Mouse (Mus musculus) CD4-positive, CD25-positive, alpha-beta regulatory T cell, adult 4 months (primary cell): Measurements from ENCODE around the gene Zer1. TPM values are rescaled to one million over a fixed set of nuclear protein-coding genes. Genes with fewer than 3 reads are reported as not detected.
"Not testable (repeated sequence)": the region's sequence is repeated elsewhere in the genome, so short reads cannot be mapped to it uniquely, and the experiment has no call there.

Source experiments
- ATAC-seq: one replicate; pipeline ENCODE4 v1.8.0; 2017
- polyA plus RNA-seq, 2 experiments: library from polyadenylated mRNA; unstranded; fragments of 100-300 nt; shearing (Covaris generic); gene quantifications; one replicate each; pipeline ENCODE4 v1.2.1; 2017

Gene Zer1
- polyA plus RNA-seq = 10 to 100 TPM; 18.5 to 25.5 TPM

DNA sequence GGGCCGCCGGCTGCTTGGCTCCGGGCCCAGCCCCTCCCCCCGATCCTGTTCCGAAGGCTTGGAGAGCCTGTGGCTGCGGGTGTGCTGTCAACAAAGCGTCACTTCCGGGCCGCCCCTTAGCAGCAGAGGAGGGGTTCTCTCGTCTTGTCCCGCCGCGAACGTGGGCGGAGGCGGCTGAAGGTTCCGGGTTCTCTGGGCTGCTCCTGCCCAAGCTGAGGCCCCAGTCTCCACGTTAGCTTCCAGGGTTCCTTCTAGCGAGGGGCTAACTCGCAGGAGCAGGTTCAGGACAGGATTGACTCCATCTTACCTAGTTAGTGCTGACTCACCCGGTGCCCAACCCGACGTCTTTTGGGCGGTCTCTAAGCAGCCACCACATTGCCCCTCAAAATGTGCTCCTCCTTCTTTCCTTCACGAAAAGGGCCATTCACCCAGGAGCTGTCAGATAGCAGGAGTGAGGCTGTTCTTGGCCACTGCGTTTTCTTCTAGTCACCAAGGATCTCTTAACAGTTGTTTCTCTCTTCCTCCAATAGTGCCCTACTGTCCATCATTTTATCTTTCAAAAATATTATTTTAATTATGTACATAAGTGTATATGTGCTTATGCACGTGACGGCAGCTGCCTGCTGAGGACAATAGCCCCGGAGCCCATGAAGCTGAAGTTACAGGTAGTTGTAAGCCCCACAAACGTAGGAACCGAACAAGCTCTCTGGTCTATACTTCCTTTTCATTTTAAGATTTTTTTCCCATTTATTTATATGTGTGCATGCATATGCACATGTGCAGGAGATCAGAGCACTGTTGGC is at the start of gene Zer1:
Gene Zer1 (minus strand): TSS at position 114 of the 803 bp plus-strand sequence.
- peak; percentile 83 for ATAC-seq

DNA sequence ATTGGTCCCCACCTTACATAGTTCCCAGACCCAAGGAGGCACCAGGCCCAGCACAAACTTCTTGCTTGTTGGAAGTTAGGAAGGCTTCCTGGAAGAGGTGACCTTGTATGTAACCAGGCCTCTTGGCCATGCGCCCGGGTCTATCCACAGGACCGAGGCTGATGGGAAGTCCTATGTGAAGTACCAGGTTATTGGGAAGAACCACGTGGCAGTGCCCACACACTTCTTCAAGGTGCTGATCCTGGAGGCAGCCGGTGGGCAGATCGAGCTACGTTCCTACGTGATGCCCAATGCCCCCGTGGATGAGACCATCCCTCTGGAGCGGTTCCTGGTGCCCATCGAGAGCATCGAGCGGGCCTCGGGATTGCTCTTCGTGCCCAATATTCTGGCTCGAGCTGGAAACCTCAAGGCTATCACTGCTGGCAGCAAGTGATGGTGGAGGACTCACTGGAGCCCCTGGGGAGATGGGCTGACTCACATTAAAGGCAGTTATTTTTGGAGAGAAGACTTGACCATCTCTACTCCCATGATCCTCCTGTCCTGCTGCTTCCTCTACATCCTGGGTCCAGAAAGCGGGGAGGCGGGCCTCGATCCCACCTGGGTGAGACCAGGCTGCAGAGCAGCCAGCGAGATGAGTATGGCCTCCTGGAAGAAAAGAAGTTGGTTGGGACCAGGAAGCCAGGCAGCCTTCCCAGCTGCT is 49.3 kb upstream of the Zer1 start:
- ATAC-seq = no peak

DNA sequence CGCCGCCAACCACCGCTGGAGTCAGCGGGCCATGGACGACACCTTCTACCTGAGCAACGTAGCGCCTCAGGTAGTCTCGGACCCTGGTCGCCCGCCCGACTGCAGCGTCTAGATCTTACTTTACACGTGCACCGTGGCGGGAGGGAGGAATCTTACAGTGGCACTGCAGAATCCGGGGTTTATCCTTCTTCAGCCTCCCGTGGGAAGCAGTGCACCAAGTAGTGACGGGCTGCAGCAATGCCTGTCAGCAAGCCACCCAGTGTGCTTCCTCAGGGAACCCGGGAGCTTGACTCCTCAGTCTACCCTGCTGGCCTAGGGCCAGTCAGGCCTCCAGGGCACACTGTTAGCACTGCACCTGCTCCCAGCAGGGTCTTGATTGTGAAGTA is 47.6 kb upstream of the Zer1 start:
- no peak for ATAC-seq

DNA sequence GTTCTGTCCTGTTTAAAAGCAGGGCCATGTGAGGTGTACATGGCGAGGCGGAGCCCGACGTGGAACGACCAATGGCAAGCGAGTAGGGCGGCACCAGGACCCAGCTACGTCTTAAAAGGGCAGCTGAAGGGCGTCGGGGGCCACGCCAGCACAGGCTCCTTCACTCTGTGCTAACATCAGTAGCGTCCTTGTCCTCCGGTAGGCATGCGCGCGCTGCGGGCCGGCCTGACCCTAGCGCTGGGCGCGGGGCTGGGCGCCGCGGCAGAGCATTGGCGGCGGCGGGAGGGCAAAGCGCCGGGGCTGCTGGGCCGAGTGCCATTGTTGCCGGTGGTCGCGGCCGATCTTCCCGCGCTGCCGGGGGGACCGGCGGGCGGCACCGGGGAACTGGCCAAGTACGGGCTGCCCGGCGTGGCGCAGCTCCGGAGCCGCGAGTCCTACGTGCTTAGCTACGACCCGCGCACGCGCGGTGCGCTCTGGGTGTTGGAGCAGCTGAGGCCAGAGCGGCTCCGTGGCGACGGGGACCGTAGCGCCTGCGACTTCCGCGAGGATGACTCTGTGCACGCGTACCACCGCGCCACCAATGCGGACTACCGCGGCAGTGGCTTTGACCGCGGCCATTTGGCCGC is 47.1 kb upstream of the Zer1 start, which contains the start of gene Endog:
Gene Endog (plus strand): TSS at position 123 of the 626 bp plus-strand sequence.
- peak; percentile 92 for ATAC-seq

DNA sequence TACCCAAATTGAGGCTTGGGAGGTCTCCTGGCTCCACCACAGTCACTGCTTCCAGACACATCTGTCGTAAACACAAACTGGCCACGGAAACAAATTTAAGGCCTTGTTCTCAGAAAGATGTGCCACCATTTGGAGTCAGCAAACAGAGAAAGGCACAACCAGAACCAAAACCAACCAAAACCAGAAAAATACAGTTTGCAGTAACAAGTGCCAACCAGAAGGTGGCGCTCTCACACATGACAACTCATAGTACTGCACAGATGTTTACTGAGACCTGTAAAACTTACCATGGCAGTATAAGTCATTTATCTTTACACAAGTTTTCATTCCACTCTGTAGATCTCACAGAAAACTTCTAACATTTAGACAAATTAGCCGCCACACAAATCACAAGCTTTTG is 42.3 kb upstream of the Zer1 start:
- ATAC-seq = no peak

DNA sequence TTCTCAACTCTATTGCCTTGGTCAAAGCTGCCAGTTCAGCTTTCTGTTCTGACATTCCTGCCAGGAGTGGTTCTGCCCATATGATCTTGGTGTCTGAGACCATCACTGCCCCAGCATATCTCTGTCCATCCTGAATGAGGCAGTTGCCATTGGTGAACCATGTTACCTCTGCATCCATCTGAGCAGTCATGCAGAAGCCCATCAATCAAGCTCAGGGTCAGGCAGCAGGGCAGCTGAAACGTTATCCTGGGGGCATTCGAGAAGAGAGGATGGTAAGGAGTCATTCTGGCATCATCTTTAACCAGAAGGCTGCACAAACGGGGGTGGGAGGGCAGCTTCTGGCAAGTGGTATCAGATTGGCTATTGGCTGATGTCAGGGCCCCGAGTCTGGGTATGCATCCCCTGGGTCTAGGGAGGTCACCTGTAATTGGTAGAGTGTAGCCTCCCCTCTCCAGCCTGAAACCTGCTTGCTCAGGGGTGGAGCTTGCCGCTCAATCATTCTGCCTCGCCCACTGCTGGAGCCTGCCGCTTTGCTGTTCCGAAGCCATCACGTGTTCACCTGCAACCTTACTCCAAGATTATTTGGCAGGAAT is 40.1 kb upstream of the Zer1 start:
- ATAC-seq = no peak

DNA sequence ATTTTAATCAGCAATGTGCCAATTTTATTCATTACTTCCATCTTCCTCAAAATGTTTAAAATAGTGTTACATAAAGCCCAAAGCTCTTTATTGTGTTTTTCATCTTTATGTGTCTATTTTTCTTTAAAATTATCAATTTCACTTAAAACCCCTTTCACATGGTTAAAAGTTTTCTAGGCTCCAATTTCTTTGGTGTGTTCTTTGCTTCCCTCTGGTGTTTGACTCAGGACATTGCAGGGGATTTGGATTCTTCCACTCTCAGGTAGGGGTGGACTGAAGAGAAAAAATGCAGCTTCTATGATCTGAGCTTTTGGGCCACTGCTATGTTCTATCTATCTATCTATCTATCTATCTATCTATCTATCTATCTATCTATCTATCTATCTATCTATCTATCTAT is 37.4 kb upstream of the Zer1 start:
- peak; percentile 75 for ATAC-seq

DNA sequence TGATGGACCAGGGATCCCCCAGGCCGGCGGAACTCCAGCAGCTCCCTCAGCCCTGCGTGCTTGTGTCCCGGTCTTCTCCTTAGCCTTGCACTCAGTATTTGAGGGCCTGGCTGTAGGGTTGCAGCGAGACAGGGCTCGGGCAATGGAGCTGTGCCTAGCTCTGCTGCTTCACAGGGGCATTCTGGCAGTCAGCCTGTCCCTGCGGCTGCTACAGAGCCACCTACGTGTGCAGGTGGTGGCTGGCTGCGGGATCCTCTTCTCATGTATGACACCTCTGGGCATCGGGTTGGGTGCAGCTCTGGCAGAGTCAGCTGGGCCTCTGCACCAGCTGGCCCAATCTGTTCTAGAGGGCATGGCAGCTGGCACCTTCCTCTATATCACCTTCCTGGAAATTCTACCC is 35.5 kb upstream of the Zer1 start:
- ATAC-seq = not testable (repeated sequence)

DNA sequence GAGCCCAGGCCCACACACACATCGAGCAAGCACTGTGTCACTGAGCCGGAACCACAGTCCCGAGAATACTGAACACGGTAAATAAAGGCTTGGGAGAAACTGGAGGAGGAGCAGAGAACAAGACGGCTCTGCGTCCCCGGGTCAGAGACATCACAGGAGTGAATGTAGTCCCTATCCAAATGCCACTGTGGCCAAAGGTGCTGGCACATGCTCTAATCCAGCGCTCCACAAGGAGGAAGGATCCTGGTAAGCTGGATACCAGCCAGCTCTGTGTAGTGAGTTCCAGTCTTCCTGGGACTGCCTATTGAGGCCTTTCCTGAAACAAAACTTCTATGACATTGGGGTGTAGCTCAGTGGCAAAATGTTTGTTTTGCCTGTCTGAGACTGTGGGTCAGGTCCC is 28.2 kb upstream of the Zer1 start:
- no peak for ATAC-seq

DNA sequence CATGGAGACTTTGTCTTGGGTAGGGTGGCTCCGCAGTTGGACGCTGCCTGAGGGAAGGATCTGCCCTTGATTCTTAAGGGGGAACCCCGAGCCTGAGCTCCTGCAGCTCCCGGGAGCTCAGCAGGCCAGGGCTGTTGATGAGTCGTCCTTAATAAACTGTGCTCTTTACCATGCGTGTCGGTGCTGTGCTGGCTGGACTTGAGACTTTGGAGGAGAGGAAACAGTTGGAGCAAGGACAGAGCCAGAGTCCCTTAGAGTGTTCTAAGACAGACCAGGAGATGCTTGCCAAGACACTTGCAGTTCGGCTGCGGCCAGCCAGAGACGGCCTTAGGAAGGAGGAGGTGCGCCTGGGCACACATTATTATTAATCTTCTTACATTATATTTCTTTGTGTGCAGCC is 27.5 kb upstream of the Zer1 start:
- no peak for ATAC-seq

DNA sequence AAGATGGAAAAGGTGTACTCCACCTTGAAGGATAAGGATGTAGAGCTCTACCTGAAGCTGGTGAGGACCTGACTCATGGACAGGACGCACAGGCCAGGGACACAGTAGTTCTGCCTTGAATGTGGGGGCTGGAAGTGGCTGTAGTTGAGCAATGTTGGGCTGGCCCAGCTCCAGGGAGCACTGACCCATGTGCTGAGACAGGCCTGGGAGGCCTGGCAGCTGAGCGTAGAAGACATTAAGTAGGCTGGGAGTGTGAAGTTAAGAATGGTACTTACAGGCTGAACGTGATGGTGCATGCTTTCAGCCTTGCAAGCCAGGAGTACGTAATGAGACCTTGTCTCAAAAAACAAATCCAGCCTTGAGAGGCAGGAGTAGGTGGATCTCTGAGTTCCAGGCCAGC is 23.1 kb upstream of the Zer1 start:
- ATAC-seq = no peak

DNA sequence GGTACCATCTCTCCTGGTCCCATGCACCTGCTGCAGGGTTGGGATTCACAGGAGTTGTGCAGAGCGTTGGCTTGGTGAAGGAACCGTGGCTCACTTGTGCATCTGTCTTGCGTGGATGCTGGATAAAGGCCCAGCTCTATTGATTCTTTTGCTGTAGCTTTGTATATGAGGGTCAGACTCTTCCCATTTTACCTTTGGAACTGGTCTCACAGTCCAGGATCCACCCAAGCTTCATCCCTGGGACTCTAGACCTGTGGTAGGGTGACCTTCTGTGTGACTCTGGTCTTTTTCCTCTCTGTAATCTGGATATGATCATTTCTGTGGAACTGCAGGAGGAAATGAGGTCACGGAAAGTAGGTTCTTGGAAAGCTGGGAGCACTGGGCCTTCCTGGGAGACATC is 20.1 kb upstream of the Zer1 start:
- ATAC-seq = no peak

DNA sequence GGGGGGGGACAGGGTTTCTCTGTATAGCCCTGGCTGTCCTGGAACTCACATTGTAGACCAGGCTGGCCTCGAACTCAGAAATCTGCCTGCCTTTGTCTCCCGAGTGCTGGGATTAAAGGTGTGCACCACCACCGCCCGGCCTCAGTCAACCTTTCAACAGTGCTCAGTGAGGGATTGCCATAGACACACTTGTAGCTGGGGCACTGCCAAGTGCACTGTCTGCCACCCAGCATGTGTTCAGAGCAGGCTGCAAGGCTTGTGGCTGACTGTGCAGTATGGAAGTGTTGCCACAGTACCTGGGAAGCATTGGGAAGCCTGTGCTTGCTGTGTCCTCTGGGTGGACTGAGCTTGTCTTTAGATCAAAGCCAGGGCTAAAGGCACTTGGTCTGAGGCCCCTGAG is 15.6 kb upstream of the Zer1 start:
- ATAC-seq = not testable (repeated sequence)

DNA sequence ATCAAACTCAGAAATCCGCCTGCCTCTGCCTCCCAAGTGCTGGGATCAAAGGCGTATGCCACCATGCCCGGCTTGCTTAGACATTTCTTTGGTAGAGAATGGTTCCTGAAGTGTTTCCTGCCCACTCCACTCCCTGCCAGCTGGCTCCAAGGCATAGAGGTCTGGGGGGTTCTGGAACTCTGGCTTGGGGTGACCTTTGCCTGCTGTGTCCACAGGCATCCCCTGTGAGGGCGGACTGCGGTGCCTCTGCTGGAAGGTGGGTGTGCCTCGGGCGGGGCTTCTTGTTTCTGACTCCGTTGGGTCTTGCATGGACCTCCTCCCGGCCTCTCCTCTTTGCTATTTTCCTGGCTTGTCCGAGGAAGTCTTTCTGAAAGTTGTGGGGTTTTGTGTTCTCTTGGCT is 12.1 kb upstream of the Zer1 start:
- no peak for ATAC-seq

DNA sequence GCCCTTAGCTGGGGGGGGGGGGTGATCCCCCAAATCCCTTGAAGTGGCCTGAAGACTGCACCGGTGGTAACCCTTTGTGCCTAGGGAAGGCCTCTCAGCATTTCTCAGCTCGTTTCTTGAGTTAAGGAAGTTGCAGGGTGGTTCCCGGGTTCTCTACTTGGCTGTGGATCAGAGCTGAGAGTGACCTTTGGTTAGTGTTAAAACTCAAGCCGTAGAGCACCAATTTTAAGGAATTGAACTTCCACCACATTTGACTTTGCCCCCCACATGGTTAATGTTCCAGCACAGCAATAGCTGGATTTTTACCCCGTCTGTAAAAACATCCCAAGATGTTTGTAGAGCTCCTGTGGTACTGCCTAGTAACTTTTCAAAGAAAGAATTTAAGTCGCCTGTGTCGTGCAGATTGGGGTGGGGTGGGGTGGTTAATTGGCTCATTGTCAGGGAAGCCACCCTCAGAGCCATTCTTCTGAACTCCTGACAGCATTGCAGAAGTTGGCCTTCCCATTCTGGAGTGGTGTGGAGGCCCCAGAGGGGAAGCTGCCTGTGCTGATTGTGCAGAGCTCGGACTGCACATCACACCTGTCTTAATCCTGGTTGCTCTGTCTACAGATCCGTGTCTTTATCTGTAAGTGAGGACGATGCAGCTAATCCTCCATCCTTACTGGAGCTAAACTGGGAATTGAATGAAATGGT is 10.7 kb upstream of the Zer1 start:
- ATAC-seq = no peak

DNA sequence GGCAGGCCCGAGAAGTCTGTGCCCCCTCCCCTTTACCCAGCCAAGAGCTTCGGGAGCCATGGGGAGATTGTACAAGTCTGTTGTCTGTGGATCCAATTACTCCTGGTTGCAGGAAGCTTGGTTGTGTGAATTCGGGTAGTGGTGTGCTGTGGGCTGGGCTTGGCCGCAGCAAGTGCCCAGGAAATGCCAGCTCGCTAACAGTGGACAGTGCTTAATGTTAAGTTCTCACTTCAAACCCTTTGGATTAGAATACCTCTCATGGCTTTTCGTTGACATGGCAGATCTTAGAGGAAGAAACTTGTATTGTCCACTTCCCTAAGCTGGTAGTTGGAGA is 10.0 kb upstream of the Zer1 start:
- ATAC-seq = no peak

DNA sequence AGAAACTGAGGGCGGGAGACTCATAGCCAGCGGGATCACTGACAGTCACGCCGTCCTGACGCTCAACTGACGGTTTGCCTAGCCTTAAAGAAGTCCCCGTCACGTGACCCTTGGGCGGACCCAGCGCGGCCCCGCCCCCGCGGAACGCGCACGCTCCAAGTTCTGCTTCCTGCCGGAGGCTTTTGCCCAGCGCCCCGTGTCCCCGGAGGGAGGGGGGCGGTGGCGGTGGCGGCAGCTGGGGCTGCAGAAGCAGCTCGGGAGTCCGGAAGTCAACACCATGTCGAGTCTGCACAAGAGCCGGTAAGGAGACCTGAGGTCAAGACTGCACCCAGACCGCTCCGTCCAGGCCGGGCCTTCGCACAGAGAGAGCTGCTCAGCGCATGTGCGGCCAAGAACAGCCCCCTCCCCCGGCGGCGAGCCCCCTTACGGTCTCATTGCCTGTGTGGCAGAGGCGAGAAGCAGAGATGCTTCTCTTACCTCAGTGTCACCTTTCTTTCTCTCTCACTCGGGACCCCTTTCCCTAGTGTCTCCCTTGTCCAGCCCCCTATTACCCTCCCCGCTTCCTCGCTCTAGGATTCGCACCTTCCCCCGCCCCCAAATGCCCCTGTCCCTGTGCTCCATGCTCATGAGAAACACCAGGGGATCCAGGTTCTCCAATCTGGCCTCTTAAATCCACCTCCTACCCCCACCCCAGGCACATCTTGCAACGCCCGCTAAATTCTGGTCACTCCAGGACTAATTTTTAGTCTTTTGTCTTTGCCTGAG is 9.4 kb upstream of the Zer1 start, which contains the start of gene Tbc1d13:
Gene Tbc1d13 (plus strand): TSS at position 134 of the 765 bp plus-strand sequence.
- peak; percentile 95 for ATAC-seq

DNA sequence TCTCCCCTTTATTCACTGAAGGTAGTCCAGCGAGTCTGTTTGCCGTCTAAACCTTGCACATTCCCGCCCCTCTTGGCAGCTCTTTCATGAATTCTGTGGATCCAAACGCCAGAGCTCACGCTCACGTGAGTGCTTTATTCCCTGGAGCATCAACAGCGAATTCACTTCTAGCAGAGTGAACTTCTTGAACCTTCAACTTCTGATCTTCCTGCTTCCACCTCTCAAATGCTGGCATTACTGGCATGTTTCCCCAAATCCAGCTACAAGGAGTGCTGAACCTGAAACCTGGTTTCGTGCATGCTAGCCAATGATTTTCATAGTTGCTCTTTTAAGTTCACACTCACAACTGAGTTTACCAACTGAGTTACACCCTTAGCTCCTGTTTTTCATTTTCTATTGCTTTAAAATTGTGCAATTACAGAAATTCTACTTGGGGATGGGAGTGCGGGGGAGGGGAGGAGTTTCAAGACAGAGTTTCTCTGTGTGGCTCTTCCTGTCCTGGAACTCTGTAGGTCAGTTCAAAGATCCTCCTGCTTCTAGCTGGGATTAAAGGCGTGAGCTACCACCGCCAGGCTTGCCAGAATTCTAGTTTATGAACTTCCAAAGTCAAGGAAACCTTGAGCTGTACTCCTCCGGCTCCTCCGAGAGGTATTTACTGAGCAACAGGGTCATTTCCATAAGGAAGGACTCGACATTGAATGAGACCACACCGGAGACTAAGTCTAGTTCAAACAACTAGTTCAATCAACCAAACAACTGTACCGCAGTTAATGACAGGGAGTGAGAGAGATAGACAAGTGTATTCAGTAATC is 8.6 kb upstream of the Zer1 start:
- ATAC-seq = peak; percentile 1

DNA sequence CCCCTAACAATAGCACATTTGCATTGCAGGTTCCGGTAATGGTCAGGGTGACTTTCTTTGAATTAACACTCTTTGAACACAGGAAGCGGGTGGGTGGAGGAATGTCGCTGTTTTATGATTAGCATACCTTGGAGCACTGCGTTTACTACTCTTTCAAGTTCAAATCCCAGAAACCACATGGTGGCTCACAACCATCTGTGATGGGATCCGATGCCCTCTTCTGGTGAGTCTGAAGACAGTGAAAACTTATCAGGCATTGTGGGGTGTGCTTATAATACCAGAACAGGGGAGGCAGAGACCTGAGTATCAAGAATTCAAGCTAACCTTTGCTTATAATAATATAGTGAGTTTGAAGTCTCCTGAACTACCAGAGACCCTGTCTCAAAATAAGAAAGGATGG is 6.9 kb upstream of the Zer1 start:
- not testable (repeated sequence) for ATAC-seq

DNA sequence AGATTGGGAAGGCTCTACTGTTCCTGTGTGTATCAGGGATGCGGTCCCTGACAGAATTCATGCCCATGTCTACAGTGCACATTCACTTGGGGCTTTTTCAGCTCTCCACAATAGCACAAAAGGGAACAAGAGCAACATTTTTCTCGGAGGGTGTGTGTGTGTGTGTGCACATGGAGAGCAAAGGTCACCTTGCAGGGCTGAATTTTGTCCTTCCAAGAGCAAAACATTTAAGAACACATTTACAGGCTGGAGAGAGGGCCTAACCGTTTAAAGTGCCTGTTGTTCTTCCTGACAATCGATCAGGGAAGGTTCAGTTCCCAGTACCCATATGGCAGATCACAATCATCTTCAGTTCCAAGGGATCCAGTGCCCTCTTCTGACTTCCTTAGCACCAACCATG is 5.8 kb upstream of the Zer1 start:
- no peak for ATAC-seq

DNA sequence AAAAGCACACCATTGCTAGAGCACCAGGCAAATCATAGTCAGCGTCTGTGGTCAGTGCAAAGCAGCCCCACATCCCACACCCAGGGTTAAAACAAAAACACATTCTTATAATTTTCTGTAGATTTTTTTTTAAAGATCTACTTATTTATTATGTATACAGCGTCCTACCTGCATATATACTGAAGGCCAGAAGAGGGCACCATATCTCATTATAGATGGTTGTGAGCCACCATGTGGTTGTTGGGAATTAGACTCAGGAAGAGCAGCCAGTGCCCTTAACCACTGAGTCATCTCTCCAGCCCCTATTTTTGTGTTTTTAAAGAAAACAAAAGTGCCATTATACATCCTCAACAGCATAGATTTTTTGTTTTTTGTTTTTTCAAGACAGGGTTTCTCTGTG is 4.4 kb upstream of the Zer1 start:
- peak; percentile 16 for ATAC-seq
